8 mouse cellular contexts compared by ENCODE assay signal in genomic region chr7:45704046-45704559, GRCm38 (mm10). TPM values are rescaled to one million over a fixed set of nuclear protein-coding genes. Genes with fewer than 3 reads are reported as not detected.
DNase-seq lines count a peak whose midpoint lies in the region; ATAC-seq lines count a peak whose summit lies in the region.

No protein-coding gene starts in this region.

- no peaks in the 10 kb centered on the region for H3K36me3 ChIP-seq in erythroblast, embryonic 14.5 days (ENCODE audit: control insufficient read depth)
- no peaks in the 10 kb centered on the region for H3K36me3 ChIP-seq in hindbrain, embryonic 16.5 days (ENCODE audit: control insufficient read depth, insufficient read depth, low read length)

- 1% methylated on average over 13 of the region's 13 CpGs for WGBS in hindbrain, embryonic 16.5 days

- peak overlapping the region; percentile 67 for H3K4me3 ChIP-seq in erythroblast, embryonic 14.5 days (replicated peaks)
- H3K4me3 ChIP-seq in hindbrain, embryonic 16.5 days (ENCODE audit: low read length): peak overlapping the region; percentile 62

- ATAC-seq in erythroblast, adult 5-6 weeks (replicated peaks; ENCODE audit: low FRiP score, poor library complexity, severe bottlenecking): no peak
- peak; percentile 56 for ATAC-seq in hindbrain, embryonic 16.5 days
- peak; percentile 28 for ATAC-seq in megakaryocyte progenitor cell, adult 5-6 weeks (replicated peaks; ENCODE audit: poor library complexity)

- peaks cover 43% of the 10 kb centered on the region for H3K27me3 ChIP-seq in erythroblast, embryonic 14.5 days (ENCODE audit: control insufficient read depth)
- H3K27me3 ChIP-seq in hindbrain, embryonic 16.5 days (replicated peaks; ENCODE audit: control insufficient read depth, insufficient read depth, low read length): no peaks in the 10 kb centered on the region

- H3K4me1 ChIP-seq in erythroblast, embryonic 14.5 days (ENCODE audit: control insufficient read depth): peaks cover 52% of the 10 kb centered on the region
- peaks cover 64% of the 10 kb centered on the region for H3K4me1 ChIP-seq in hindbrain, embryonic 16.5 days (ENCODE audit: control insufficient read depth, insufficient read depth, low read depth, low read length)

- H3K9ac ChIP-seq in hindbrain, embryonic 16.5 days (ENCODE audit: low read depth, low read length): peak overlapping the region; percentile 64

- peak overlapping the region; percentile 83 for H3K27ac ChIP-seq in hindbrain, embryonic 16.5 days (ENCODE audit: low read depth, low read length)

- peak overlapping the region; percentile 98 for H3K4me2 ChIP-seq in hindbrain, embryonic 16.5 days (ENCODE audit: low read length)

- DNase-seq in cerebellum, adult 9-11 months: peak; percentile 95
- peak; percentile 72 to 87 for DNase-seq in frontal cortex, postnatal 36 days (ENCODE audit: low spot score in 2 of 2)
- DNase-seq in left cerebral cortex, adult 8-10 months (ENCODE audit: low spot score in 2 of 2): peak; percentile 66 to 87
- peak; percentile 95 for DNase-seq in skeletal muscle tissue, adult 2 months (ENCODE audit: low read depth, low spot score)

- H3K9me3 ChIP-seq in erythroblast, embryonic 14.5 days (ENCODE audit: control insufficient read depth, low read length): peaks cover 2% of the 10 kb centered on the region; the same call in 1 of the 2 replicates
- H3K9me3 ChIP-seq in hindbrain, embryonic 16.5 days (ENCODE audit: control insufficient read depth, low read length): no peaks in the 10 kb centered on the region

RNA-seq across cellular contexts. Expression of gene Dbp, which starts 0.8 kb away (rescaled TPM):
- 0.07 TPM in 2 replicates for polyA plus RNA-seq in erythroblast, embryonic 14.5 days (2012)
- total RNA-seq in erythroblast, adult 5-6 weeks (2015; ENCODE audit: low replicate concordance): 1.5 and 1.9 TPM in 2 replicates
- total RNA-seq in erythroblast, adult 5-6 weeks (2017; ENCODE audit: low replicate concordance): 0.77 and 2.2 TPM in 2 replicates
- polyA plus RNA-seq in hindbrain, embryonic 16.5 days (2015; fragmentation: Nextera tagmentation; extraction: Ambion mirVana): 3.2 and 3.3 TPM in 2 replicates
- 100 to 1,000 TPM; 164 to 236 (median 186) TPM for total RNA-seq in left cerebral cortex, adult 8-10 months (2022)
- 3.6 and 5.6 TPM in 2 replicates for total RNA-seq in megakaryocyte progenitor cell, adult 5-6 weeks (2015)
- 6.2 and 7.2 TPM in 2 replicates for total RNA-seq in megakaryocyte progenitor cell, adult 5-6 weeks (2017)

RNA-seq across cellular contexts. Expression of gene Car11, which starts 4.5 kb away (rescaled TPM):
- polyA plus RNA-seq in erythroblast, embryonic 14.5 days (2012): not detected in 2 replicates
- total RNA-seq in erythroblast, adult 5-6 weeks (2015; ENCODE audit: low replicate concordance): not detected in 2 replicates
- total RNA-seq in erythroblast, adult 5-6 weeks (2017; ENCODE audit: low replicate concordance): not detected in 2 replicates
- polyA plus RNA-seq in hindbrain, embryonic 16.5 days (2015; fragmentation: Nextera tagmentation; extraction: Ambion mirVana): 63.8 and 68.2 TPM in 2 replicates
- total RNA-seq in left cerebral cortex, adult 8-10 months (2022): 100 to 1,000 TPM; 230 to 247 (median 241) TPM
- not detected in 2 replicates for total RNA-seq in megakaryocyte progenitor cell, adult 5-6 weeks (2015)
- total RNA-seq in megakaryocyte progenitor cell, adult 5-6 weeks (2017): not detected in 2 replicates

RNA-seq across cellular contexts. Expression of gene Sec1, which starts 9.9 kb away (rescaled TPM):
- not detected in 2 replicates for polyA plus RNA-seq in erythroblast, embryonic 14.5 days (2012)
- total RNA-seq in erythroblast, adult 5-6 weeks (2015; ENCODE audit: low replicate concordance): not detected in 2 replicates
- total RNA-seq in erythroblast, adult 5-6 weeks (2017; ENCODE audit: low replicate concordance): not detected in 2 replicates
- 0.43 and 0.45 TPM in 2 replicates for polyA plus RNA-seq in hindbrain, embryonic 16.5 days (2015; fragmentation: Nextera tagmentation; extraction: Ambion mirVana)
- 1 to 10 TPM in 1 of 4 experiments, under 1 TPM in 3; 0.63 to 1.1 (median 0.87) TPM for total RNA-seq in left cerebral cortex, adult 8-10 months (2022)
- total RNA-seq in megakaryocyte progenitor cell, adult 5-6 weeks (2015): not detected in 2 replicates
- total RNA-seq in megakaryocyte progenitor cell, adult 5-6 weeks (2017): not detected in 2 replicates

RNA-seq across cellular contexts. Expression of gene Rpl18, which starts 11.2 kb away (rescaled TPM):
- 1,232 and 1,322 TPM in 2 replicates for polyA plus RNA-seq in erythroblast, embryonic 14.5 days (2012)
- total RNA-seq in erythroblast, adult 5-6 weeks (2015; ENCODE audit: low replicate concordance): 423 and 424 TPM in 2 replicates
- 286 and 289 TPM in 2 replicates for total RNA-seq in erythroblast, adult 5-6 weeks (2017; ENCODE audit: low replicate concordance)
- 508 and 537 TPM in 2 replicates for polyA plus RNA-seq in hindbrain, embryonic 16.5 days (2015; fragmentation: Nextera tagmentation; extraction: Ambion mirVana)
- 100 to 1,000 TPM; 340 to 384 (median 357) TPM for total RNA-seq in left cerebral cortex, adult 8-10 months (2022)
- total RNA-seq in megakaryocyte progenitor cell, adult 5-6 weeks (2015): 1,825 and 1,988 TPM in 2 replicates
- total RNA-seq in megakaryocyte progenitor cell, adult 5-6 weeks (2017): 1,777 and 2,306 TPM in 2 replicates

RNA-seq across cellular contexts. Expression of gene Sphk2, which starts 13.7 kb away (rescaled TPM):
- polyA plus RNA-seq in erythroblast, embryonic 14.5 days (2012): 5.1 and 5.7 TPM in 2 replicates
- total RNA-seq in erythroblast, adult 5-6 weeks (2015; ENCODE audit: low replicate concordance): 4.6 and 7.9 TPM in 2 replicates
- 2.1 and 2.6 TPM in 2 replicates for total RNA-seq in erythroblast, adult 5-6 weeks (2017; ENCODE audit: low replicate concordance)
- polyA plus RNA-seq in hindbrain, embryonic 16.5 days (2015; fragmentation: Nextera tagmentation; extraction: Ambion mirVana): 23.9 and 28.3 TPM in 2 replicates
- 10 to 100 TPM; 24.9 to 27.4 (median 25.3) TPM for total RNA-seq in left cerebral cortex, adult 8-10 months (2022)
- total RNA-seq in megakaryocyte progenitor cell, adult 5-6 weeks (2015): 10.6 and 14.5 TPM in 2 replicates
- 9.8 and 10.2 TPM in 2 replicates for total RNA-seq in megakaryocyte progenitor cell, adult 5-6 weeks (2017)

Comparison
In these comparisons a context has a peak if more than half of its experiments do, and no peak if none do; other contexts are left out.
1. RNA of gene Dbp, which starts 0.8 kb away (total RNA-seq): 164 to 236 TPM in left cerebral cortex, adult 8-10 months; 3.6 to 7.2 TPM in megakaryocyte progenitor cell, adult 5-6 weeks and 0.77 to 2.2 TPM in erythroblast, adult 5-6 weeks; every median in the first group is over 10 times any median in the second.
2. RNA of gene Car11, which starts 4.5 kb away (total RNA-seq): 230 to 247 TPM in left cerebral cortex, adult 8-10 months; not detected in erythroblast, adult 5-6 weeks and not detected in megakaryocyte progenitor cell, adult 5-6 weeks; every median in the first group is over 100 times any median in the second.
3. Peak in every context shown above with its lines, with median percentiles within 50 percentile points of each other: DNase-seq.